Mouse (Mus musculus): ENCODE measurements around the gene Samd15.

Gene Samd15

GRCm38 (mm10) chr12:87236882-87237483, 37.5 kb downstream of the Samd15 start:
- no peak for DNase-seq

GRCm38 (mm10) chr12:87238632-87239031, 39.1 kb downstream of the Samd15 start, which contains the start of gene Noxred1:
Noxred1 (minus strand) TSS chr12:87238732.
- DNase-seq = no peak

- no peak for DNase-seq
Observed at GRCm38 (mm10) chr12:87250161-87250560, 50.6 kb downstream of the Samd15 start.

GRCm38 (mm10) chr12:87253878-87254277, 54.4 kb downstream of the Samd15 start:
- DNase-seq = no peak

- DNase-seq = no peak
Observed at GRCm38 (mm10) chr12:87256629-87257028, 57.1 kb downstream of the Samd15 start.

- no peak for DNase-seq
Observed at GRCm38 (mm10) chr12:87260562-87260961, 61.0 kb downstream of the Samd15 start.
